Mouse (Mus musculus): Measurements from ENCODE around the gene Cnppd1. TPM values are rescaled to one million over a fixed set of nuclear protein-coding genes. Genes with fewer than 3 reads are reported as not detected.

Cnppd1 gene
- total RNA-seq (2023), result 109 TPM

DNA sequence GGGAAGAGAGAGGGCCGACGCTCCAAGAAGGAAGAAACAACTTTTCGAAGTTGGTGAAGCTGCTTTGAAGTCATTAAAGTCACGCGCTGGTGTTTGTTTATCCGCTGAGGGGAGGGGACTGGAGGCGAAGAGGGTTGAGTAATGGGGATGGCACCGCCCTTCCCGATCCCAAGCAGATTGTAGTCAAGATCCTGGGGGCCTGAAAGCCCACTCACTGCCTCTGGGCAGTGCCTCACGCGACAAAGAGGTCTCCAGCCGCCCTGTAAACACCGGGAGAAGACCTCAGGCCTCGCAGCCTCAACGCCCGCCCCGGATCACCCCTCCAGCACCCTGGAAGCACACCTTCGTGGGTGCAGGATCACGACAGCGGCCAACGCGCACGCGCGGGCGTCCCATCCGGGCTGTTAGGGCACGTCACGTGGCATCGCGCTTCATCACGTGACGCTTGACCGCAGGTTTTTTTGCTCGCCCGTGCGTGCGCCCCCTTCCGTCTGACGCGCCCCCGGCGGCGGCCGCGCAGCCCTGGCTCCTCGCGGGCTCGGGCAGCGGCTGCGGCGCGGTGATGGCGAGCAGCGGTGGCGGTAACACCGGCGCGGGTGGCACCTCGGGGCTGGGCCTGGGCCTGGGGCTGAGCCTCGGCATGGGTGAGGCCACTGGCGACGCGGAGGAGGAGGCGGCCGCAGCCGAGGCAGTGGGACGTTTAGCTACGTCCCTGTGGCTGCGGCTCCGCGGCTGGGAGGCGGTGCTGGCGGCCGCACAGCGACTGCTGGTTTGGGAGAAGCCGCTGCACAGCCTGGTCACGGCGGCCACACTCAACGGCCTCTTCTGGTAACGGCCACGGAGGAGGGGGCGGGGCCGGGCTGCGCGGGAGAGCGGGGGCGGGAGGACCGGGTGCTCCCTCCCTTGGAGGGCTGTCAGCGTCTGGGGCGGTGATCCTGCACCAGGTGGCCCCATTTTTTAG lies at the start of gene Cnppd1, which contains the start of gene Retreg2:
TSS of gene Cnppd1 (minus strand) at position 411 of the 961 bp plus-strand sequence.
TSS of gene Retreg2 (plus strand) at position 478 of the 961 bp plus-strand sequence.

DNA sequence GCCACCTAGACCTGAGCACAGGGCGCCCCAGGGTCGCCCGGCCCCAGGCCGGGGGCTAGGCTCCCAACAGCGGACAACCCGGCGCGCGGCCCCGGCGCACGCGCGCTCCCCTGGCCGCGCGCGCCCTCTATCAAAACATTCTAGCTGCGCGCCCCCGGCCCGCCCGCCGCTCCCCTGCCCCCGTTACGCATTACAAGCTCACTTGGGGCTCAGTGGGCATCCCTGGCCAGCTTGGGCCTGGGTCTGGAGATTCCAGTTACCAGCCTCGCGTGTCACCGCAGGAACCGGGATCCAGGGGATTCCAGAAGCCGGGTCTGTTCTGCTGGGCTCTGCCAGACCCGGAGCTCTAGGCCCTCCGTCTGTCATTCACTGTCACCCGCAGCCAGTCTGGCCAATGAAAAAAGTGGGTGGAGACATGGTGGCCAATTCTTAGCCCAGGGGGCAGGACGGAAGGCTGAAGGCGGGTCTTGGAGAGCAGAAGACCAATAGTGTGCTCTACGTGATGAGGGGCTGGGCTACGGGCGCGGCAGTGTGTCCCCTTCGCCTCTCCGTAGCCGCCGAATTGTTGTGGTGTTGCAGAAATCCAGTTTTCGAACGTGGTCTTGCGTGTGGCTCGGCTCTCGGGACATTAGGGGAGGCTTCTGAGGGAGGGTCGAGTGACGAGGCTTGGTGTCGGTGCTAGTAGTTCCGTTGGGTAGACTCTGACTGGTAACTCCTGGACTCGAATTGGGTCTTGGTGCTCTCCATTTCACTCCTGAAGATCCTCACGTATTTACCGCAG lies 49.3 kb upstream of the Cnppd1 start, which contains the start of the genes Ankzf1 and Atg9a:
TSS of gene Ankzf1 (plus strand) at position 530 of the 781 bp plus-strand sequence.
TSS of gene Atg9a (minus strand) at position 575 of the 781 bp plus-strand sequence.

DNA sequence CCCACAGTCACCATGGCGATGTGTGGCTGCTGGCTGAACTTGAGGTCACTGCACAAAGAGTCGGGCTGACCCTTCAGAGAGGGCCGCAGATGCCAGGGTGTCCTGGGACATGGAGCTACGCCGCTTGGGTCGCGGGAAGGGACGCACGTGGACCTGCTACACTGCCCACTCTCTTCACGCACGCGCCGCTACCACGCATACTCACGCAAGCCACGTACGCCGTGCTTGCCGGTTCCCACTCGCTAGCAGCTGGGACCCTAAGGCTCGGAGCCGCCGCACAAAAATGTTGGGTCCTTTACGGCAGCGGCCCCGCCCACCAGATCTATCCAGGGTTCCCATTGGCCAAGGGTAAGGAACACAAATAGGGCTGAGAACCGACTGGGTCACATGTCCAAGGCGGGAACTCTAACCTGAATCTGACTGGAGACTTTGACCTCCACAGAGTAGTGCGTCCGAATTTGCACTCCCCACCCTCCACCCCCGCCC lies 37.6 kb upstream of the Cnppd1 start, which contains the start of gene Abcb6:
TSS of gene Abcb6 (minus strand) at position 288 of the 486 bp plus-strand sequence.

DNA sequence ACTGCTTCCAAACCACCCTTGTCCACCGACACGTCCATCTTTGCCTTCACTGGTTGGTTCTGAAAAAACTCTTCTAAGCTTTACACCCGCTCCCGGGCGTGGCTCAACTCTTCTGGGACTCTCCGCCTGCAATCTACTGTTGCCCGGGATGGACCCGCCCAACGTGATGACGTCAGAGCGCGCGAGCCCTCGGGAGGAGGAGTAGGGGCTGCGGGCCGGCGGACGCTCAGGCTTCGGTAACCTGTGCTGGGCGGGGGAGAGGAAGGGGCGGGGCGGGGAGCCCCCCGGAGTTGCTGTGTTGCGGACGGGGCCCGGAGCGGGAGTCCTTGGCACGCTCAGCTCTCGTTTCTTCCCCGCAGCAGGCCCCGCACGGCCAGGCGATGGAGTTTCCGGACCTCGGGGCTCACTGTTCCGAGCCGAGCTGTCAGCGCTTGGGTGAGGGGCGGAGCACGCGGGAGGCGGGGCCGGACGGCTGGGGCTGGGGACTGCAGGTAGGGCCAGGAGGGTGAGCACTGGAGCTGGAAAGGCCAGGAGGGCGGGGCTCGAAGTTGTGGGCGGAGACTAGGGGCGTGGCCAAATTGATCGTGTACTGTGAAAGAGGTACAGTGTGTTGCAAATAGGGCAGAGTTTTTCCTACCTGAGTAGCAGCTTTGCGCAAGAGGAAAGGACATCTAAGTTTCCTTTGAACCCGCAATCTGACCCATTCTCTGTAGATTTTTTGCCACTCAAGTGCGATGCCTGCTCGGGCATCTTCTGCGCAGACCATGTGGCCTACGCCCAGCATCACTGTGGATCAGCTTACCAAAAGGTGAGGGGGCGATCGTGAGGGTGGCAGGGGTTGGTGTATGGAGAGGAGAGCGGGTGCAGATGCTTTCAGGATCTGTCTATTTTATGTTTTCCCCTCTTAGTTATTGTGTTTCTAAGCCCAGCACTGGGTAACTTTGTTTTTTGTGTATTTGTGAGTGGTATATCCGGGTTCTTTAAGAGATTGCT lies 26.3 kb upstream of the Cnppd1 start, which contains the start of gene Zfand2b:
TSS of gene Zfand2b (plus strand) at position 175 of the 993 bp plus-strand sequence.

DNA sequence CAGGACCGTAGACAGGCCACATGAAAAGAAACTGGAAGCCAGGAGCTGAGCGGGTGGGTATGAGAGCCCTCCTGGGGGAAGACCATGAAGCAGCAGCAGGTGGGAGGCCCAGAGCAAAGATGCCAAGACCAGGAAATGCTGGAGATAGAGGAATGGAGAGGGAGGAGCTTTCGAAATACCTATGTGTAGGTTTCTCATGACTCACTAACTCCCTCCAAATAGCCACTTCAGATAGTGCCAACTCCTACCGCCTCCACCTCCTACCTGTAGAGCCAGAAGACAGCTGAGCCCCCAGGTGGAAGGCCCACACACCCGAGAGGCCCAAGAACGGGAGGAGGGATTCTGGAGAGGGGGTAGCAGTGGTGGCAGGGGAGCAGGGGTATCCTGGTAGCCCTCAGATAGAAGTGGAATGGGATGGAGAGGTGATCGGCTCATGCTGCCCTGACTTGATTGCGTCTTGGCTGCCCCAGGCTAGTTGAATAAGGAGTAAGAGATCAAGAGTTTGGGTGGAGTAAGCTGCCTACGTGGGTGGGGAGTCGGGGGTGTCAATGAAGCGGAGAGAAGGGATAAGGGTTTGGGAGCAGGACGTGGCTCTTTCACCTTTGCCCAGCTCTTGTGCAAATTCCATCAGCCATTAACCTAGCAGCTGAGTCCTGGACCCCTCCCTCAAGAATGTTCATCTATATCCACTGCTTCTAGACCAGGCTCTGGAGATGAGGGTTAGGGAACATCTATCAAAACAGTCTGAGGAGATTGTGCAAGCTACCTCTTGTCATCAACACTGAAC lies 8.9 kb downstream of the Cnppd1 start, which contains the start of gene Slc23a3:
TSS of gene Slc23a3 (minus strand) at position 470 of the 787 bp plus-strand sequence.

DNA sequence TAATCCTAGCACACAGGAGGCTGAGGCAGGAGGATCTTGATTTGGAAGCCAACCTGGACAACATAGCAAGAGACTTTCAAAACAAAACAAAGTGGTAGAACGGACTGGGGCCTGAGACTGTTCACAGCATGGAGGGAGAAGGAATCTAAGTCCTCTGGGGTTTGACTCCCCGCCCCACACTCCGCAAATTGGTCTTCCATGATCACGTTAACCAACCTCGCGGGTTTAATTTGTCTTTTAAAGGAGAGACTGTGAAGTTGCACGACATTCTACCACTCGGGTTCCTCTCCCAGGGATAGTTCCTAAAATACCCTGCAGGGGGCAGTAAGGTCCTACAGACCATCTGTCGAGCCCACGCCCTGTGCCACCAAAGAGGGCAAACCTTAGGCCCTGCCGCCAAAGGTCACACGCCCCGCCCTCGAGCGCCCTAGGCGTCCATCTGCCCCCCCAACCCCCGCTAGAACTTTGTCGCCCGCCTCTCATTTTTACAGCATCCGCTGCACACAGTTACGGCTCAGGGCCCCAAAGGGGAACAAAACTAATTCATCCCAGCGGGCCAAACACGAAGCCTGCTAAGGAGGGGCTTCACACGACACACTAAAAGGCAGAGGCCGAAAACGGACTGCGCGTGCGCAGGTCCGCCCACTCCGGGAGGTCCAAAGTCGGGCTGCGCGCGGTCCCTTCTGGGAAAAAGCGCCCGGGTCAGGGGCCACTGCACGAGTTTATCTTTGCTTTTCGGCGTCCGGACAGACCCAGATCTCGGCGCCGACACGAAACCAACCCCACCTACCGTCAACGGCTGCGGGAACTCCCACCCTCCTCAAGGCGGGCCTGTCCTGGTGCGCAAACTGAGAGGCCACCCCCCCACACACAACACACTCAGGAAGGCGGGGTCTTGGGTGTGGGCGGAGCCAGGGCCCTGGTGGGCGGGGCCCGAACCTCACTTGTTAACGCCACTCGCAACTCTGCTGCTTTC lies 17.9 kb downstream of the Cnppd1 start, which contains the start of gene Nhej1:
TSS of gene Nhej1 (minus strand) at position 855 of the 976 bp plus-strand sequence.

Other genes starting within 250 kb of the Cnppd1 start
- not detected for gene Cryba2, start 249.6 kb downstream of the Cnppd1 start, total RNA-seq (2023)
- not detected for gene Cfap65, start 207.1 kb downstream of the Cnppd1 start, total RNA-seq (2023)
- gene Ihh, start 191.0 kb downstream of the Cnppd1 start, total RNA-seq (2023), result 0.46 TPM
- 2.5 TPM for gene Nhej1, start 17.5 kb downstream of the Cnppd1 start, total RNA-seq (2023)
- gene Slc23a3, start 8.8 kb downstream of the Cnppd1 start, total RNA-seq (2023), result 2.6 TPM
- gene Retreg2, start 67 bp upstream of the Cnppd1 start, total RNA-seq (2023), result 63.0 TPM
- gene Zfand2b, start 25.9 kb upstream of the Cnppd1 start, total RNA-seq (2023), result 32.3 TPM
- 6.2 TPM for gene Abcb6, start 37.7 kb upstream of the Cnppd1 start, total RNA-seq (2023)
- gene Ankzf1, start 49.4 kb upstream of the Cnppd1 start, total RNA-seq (2023), result 24.3 TPM
- gene Atg9a, start 49.5 kb upstream of the Cnppd1 start, total RNA-seq (2023), result 28.4 TPM
- 11.1 TPM for gene Glb1l, start 68.1 kb upstream of the Cnppd1 start, total RNA-seq (2023)
- gene Stk16, start 68.1 kb upstream of the Cnppd1 start, total RNA-seq (2023), result 97.7 TPM
- gene Tuba4a, start 77.2 kb upstream of the Cnppd1 start, total RNA-seq (2023), result 185 TPM
- not detected for gene A630095N17Rik, start 89.4 kb upstream of the Cnppd1 start, total RNA-seq (2023)
- 52.1 TPM for gene Dnajb2, start 93.7 kb upstream of the Cnppd1 start, total RNA-seq (2023)
- 0.24 TPM for gene Ptprn, start 121.8 kb upstream of the Cnppd1 start, total RNA-seq (2023)
- not detected for gene Resp18, start 135.7 kb upstream of the Cnppd1 start, total RNA-seq (2023)
- 34.9 TPM for gene Dnpep, start 175.3 kb upstream of the Cnppd1 start, total RNA-seq (2023)
- gene Des, start 217.6 kb upstream of the Cnppd1 start, total RNA-seq (2023), result 0.21 TPM
- gene Speg, start 232.6 kb upstream of the Cnppd1 start, total RNA-seq (2023), result 0.80 TPM

Measured in CD8-positive naive resting alpha-beta T cell, adult 57 days (primary cell).